Mouse (Mus musculus): Measurements from ENCODE around the gene Zfp985.
"Not testable (repeated sequence)": the region's sequence is repeated elsewhere in the genome, so short reads cannot be mapped to it uniquely, and the experiment has no call there.

Zfp985 gene

DNA sequence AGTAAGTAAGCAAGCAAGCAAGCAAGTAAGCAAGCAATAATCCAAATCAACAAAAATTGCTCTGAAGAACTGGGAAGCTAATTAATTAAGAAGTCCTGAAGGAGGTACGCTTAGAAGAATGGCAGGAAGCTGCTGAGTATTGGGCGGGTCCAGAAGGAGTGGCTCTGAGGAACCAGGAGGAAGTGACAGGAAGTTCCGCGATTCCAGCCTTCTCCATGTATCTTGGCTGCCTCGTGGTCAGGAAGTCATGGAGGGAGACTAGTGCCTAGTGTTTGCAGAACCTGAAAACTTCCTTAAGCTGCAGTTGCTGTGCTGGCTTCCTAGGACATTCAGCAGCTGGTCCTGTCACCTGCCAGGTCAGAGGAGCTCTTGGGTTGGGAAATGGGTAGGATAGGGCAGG is at the start of gene Zfp985:
Gene Zfp985, plus strand, starts transcription at position 207 of the 400 bp plus-strand sequence.
- DNase-seq (ENCODE audit: low read depth, low spot score) = not testable (repeated sequence)

DNA sequence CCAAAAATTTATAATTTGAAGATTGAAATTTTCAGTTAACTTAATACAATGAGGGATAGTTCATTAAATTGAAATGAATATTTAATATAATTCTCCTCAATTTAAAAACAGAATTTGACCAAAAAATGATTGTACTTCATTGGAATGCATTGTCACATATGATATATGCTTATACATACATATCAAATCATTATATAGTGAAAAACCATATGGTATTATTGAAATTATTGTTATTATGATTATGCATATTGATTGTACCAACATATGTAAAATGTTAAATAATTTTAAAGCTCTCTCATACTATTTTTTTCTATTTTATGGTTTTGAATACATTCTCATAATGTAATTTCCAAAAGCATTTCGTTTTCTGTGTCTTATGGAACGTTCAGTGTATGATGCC is 43.9 kb upstream of the Zfp985 start:
- DNase-seq (ENCODE audit: low read depth, low spot score) = no peak

DNA sequence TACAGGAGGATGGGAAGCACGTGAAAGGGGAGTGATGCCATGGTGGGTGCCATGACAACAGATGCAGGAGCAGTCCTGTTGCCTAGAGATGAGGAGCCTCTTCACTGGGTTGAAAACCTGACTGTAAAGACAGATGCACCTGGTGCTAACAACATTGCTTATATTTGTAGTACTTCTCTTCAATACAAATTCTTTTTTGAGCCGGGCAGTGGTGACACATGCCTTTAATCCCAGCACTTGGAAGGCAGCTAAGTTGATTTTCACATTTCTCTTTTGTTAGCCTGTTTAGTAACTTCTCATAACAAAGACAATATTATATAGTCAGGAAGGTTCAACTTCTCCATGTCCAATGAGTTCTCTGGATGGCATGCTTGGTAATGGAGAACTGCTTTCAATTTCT is 34.1 kb upstream of the Zfp985 start:
- no peak for DNase-seq (ENCODE audit: low read depth, low spot score)

DNA sequence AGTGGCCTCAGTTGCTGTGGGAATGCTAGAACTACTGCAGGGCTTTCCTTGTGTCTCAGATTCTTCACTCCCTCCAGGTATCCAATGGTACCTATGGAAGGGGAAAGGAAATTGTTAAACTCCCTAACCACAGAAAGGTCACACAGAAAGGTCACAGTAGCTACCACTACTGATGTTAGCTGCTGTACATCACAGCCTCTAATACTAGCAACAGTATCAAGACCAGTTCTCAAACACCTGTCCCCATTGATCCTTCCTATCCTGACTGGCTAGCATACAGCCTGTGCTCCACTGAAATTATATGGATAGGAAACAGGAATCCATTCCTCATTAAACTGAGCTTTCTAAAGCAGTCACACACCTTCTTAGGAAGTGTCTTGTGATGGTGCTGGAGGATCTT is 33.0 kb upstream of the Zfp985 start:
- DNase-seq (ENCODE audit: low read depth, low spot score) = no peak

DNA sequence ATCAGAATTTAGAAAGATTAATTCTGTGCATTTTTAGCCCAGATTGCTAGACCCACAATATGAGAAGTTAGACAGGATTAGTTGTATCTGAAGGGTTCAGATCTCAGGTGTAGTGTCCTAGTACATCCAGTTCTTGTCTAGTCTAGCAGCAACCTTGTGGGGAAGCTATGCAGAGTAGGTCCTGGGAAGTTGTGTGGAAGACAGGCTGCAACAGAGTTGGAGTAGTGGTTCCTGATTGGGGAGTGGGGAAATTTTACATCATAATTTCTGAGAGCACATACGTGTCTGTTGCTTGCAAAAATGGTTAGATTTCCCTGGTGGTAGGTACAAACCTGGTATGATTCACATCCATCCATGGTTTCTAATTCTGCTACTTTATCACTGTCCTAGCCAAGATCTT is 28.0 kb upstream of the Zfp985 start:
- no peak for DNase-seq (ENCODE audit: low read depth, low spot score)

DNA sequence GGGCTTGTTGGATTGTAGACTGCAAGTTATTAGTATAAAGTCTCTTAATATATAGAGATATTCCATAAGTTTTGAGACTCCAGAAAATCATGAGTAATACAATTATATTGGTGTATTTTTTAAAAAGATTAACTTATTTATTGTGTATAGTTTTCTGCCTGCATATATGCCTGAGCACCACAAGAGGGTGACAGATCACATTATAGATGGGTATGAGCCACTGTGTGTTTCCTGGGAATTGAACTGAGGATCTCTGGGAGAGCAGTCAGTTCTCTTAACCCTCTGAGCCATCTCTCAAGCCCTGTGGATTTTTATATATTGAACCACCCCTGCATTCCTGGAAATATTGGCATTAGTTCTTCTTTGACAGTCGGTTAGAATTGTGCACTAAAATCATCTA is 22.7 kb upstream of the Zfp985 start:
- DNase-seq (ENCODE audit: low read depth, low spot score) = no peak

DNA sequence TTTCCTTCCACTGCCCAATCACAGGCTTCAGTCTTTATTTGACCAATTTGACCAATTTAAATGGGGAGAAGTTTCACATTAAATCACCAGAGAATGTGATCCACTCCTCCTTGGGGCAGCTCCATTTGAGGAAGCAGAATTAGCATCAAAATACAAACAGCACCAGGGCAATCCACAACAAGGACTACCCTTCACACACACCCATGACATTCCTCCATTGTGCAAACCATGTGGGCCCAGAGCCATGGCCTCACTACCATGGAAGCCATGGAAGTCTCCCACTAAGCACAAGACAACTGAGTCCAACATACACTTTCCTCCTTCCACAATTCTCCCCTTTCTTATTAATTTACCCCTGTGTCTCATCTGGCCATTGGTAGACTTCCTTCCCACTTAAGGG is 17.2 kb upstream of the Zfp985 start:
- not testable (repeated sequence) for DNase-seq (ENCODE audit: low read depth, low spot score)

DNA sequence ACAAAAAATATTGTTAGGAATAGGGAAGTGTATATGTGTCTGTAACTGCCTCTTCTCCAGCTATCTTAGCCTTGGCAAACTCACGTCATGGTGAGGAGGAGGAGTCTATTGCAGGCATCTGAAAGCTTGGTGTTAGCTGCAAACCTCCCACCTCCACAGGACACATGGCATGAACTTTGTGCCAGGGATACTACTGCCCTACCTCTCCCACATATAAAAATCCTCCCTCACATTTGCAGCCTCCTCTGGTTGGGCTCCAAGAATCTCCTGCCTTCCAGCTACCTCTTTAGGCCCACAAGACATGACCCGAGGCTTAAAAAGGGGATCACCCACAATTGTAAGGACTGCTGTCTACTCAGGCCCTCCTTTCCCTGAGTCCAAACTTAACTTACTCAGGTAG is 15.4 kb upstream of the Zfp985 start:
- no peak for DNase-seq (ENCODE audit: low read depth, low spot score)

DNA sequence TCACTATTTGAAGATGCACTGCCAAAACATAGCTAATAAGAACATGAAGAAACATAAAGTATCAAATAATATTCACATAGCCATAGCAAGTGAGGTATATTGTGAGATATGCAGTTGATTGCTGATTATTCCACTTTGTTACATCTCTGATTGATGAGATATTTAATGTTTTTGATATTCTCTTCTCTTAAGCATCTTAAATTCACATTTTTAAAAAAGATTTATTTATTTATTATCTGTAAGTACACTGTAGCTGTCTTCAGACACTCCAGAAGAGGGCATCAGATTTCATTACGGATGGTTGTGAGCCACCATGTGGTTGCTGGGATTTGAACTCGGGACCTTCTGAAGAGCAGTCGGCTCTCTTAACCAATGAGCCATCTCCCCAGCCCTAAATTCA is 13.2 kb upstream of the Zfp985 start, which contains the start of gene Gm16503:
Gene Gm16503, plus strand, starts transcription at position 301 of the 400 bp plus-strand sequence.
- DNase-seq (ENCODE audit: low read depth, low spot score) = not testable (repeated sequence)

DNA sequence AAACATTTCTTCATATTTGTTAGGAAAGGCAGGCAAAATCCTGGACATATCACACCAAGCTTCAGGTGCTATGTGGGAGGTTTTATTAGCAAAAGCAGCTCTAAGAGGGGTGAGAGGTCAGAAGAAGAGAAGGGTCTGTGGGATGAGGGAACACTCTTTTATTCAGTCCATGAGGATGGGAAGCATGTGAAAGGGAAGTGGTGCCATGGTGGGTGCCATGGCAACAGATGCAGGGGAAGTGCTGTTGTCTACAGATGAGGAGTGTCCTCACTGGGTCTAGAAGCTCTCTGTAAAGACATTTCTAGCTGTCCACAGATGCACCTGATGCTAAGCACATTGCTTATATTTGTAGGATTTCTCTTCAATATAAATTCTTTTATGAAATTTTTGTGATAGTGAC is 12.0 kb upstream of the Zfp985 start:
- no peak for DNase-seq (ENCODE audit: low read depth, low spot score)

DNA sequence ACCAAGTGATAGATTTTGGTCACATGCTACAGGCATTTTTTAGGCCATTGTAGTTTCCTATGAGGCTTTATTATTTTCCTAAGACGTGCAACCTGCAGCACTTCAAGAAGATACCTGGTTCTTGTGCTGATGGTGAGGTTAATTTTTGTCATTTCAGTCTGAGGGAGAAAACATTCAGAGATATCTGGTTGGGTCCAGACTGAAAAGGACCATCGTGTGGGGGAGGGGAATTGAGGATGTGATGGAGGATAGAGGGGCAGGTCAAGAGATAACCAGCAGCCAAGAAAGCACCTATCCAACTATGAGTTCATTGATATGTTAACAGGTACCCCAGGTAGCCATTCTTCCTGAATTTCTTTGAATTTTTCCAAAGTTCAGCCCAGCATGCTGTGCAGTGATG is 1.3 kb downstream of the Zfp985 start:
- not testable (repeated sequence) for DNase-seq (ENCODE audit: low read depth, low spot score)

DNA sequence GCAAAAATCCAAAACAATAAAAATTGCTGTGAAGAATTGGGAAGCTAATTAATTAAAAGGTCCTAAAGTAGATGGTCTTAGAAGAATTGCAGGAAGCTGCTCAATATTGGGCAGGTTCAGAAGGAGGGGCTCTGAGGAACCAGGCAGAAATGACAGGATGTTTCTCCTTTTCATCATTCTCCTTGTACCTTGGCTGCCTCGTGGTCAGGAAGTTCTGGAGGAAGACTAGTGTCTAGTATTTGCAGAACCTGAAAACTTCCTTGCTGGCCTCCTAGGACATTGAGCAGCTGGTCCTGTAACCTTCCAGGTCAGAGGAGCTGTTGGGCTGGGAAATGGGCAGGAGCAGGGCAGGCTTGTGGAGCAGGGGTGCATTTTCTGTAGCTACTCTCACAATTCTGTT is 3.8 kb downstream of the Zfp985 start:
- DNase-seq (ENCODE audit: low read depth, low spot score) = not testable (repeated sequence)

DNA sequence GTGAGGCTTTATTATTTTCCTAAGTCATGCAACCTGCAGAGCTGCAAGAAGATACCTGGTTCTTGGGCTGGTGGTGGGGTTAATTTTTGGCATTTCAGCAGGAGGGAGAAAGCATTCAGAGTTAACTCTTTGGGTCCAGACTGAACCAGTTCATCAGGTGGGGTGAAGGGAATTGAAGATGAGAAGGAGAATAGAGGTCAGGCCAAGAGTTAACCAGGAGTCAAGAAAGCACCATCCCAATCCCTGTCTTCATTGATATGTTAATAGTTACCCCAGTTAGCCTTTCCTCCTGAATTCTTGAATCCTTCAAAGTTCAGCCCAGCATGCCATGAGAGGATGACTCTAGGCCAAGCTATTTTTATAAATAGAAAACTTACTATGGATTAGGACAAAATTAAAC is 4.9 kb downstream of the Zfp985 start:
- DNase-seq (ENCODE audit: low read depth, low spot score) = not testable (repeated sequence)

DNA sequence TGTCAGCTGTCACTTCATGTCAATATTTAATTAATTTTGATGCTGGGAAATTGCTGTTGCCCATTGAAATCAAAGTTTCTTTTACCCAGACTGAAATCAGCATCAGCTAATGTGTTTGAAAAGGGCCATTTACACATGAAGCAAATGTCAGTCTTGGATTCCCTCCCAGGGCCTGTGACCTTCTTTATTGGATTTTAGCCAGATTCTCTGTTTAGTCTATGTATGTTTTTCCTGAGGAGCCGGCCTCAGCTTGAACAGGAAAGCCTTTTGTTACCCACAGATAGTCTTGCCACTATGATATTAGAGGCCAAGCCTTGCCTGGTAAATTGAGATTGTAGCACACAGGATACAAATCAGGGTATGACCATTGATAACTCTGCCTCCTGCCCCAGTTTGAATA is 6.0 kb downstream of the Zfp985 start:
- DNase-seq (ENCODE audit: low read depth, low spot score) = peak; percentile 1

DNA sequence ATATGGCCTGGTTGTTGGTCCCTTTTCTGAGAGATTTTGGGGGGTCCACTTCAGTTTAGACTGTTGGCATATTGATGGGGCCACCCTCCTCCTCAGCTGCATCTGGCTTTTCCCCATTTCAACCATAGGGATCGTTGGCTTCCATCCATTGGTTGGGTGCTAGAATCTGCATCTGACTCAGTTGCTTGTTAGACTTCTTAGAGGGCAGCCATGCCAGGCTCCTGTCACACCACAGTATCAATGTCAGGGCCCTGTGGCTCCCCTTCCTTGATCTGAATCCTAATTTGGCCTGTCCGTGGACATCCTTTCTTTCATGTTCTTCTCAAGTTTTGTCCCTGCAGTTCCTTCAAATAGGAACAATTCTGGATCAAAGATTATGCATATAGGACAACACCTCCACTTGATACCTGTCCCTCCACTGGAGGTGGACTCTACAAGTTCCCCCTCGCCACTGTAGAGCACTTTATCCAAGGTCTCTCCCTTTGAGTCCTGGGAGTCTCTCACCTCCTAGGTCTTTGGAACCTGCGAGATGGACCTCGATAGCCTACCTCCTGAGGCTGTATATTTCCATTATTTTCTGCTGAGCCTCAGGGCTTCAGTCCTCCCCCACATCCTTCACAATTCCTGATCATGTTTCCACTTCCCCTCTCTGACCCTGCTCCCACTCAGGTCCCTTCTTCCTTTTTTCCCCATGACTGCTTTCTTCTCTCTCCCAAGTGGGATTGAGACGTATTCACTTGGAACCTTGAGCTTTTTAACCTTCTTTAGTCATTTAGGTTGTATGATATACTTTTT is 12.5 kb downstream of the Zfp985 start:
- no peak for DNase-seq (ENCODE audit: low read depth, low spot score)

DNA sequence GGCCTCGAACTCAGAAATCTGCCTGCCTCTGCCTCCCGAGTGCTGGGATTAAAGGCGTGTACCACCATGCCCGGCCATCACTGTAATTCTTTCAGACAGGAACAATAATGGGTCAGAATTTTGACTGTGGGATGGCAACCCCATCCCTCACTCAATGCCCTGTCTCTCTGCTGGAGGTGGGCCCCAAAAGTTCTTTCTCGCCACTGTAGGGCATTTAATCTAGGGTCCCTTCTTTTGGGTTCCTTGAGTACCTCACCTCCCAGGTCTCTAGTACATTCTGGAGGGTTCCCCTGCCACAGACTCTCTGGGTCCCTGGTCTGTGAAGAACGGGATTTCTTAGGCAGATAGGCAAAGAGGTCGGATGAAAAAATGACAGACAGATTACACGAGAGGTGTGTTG is 18.1 kb downstream of the Zfp985 start:
- not testable (repeated sequence) for DNase-seq (ENCODE audit: low read depth, low spot score)

DNA sequence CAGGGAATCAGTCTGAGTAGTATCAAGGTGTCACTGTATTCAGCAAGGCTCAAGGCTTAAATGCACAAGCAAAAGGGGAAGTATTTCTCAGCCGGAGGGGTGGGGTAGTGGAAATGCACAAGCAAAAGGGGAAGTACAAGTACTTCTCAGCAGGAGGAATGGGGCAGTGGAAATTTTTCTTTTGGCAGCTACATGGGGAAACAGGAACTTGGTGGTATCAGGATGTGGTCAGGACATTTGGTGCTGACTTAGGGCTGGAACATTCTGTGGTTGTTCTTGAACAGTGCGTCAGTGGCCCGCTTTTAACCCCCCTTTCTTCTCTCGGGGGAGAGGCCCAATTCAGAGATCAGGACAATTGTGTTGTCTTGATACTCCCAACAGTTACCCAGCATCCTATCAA is 26.3 kb downstream of the Zfp985 start:
- not testable (repeated sequence) for DNase-seq (ENCODE audit: low read depth, low spot score)

DNA sequence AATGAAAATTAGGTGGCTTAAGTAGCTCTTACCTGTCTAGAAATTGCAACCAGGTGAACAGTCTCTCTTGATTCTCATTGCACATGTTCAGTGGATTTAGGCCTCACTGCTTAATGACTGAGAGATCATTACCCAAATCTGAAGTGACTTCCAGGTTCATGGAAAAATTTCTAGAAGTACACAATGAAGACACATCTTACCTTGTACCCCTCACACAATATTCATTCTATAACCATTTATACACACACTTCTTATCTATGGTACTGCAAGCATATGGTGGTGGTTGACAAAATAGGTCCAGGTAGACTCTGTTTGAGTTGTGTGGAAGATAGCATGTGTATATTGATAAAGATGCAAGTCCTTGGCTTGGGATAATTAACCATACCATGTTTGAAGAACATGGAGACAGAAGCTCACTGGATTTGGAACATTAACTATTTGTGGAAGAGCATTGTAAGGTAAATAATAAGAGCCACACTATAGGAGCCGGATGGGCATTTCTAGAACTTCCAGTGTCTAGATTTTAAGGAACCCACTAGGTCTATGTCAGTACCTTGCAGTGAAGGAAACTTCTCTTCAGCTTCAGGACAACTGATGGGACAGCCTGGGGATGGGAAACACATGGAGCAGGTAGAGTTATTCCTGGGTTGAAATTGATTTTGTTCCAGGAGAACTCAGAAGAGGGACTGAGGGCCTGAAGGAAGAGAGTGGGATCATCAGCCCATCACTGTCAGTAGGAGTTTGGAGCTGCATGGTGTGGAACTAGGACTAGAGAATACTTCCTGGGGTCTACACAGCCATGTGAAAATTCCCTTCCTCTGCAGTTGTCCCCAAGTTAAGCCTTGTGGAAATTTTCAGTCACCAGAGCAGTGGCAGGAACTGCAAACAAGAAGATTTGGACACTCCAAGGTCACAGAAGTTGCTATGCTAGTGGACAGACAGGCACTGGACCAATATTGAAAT is 33.7 kb downstream of the Zfp985 start:
- DNase-seq (ENCODE audit: low read depth, low spot score) = no peak

DNA sequence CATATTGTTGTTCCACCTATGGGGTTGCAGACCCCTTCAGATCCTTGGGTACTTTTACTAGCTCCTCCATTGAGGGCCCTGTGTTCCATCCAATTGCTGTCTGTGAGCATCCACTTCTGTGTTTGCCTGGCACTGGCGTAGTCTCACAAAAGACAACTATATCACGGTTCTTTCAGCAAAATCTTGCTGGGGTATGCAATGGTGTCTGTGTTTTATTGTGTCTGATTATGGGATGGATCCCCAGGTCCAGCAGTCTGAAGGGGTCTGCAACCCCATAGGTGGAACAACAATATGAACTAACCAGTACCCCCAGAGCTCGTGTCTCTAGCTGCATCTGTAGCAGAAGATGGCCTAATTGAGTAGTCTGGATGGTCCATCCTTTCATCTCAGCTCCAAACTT is 41.6 kb downstream of the Zfp985 start:
- DNase-seq (ENCODE audit: low read depth, low spot score) = not testable (repeated sequence)

DNA sequence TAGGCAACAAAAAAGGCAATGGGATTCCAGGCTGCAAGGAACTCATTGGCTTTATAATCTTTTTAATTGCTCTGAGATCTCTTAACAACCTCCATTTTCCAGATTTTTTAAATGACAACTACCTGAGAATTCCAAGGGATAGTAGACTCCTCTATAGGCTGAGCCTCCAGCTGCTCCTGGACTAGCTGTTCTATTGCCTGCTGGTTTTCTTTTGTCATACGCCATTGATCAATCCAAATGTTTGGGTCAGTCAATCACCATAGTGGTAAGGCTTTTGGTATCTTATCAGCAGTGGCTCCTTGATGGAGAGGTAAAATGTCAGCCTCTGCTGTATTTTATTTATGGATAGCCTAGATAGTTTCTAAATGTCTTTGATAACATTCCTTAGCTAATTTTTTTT is 44.6 kb downstream of the Zfp985 start:
- no peak for DNase-seq (ENCODE audit: low read depth, low spot score)

DNA sequence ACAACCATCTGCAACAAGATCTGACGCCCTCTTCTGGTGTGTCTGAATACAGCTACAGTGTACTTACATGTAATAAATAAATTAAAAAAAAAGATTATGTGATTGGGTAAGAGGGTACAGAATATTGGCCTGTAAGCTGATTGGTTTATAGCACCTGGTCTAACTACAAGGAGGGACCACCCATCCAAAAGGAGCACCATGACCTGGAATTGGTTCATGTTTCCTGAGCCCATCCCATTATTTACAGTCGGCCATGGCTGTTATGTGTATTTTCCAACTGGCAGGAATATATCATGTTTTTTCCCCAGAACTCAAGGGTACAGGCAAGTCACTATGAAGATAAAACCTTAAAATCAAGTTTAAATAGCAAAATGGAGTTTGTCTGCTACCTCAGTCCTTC is 45.8 kb downstream of the Zfp985 start:
- no peak for DNase-seq (ENCODE audit: low read depth, low spot score)

DNA sequence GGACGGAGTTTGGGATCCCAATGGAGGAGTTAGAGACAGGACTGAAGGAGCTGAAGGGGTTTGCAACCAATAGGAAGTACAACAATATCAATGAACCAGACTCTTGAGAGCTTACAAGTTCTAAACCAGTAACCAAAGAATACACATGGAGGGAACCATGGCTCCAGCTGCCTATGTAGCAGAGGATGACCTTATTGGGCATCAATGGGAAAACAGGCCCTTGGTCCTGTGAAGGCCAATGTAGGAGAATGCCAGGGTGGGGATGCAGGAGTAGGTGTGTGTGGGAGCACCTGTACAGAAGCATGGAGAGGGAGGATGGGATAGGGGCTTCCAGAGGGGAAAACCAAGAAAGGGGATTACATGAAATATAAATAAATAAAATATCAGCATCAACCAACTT is 48.8 kb downstream of the Zfp985 start:
- no peak for DNase-seq (ENCODE audit: low read depth, low spot score)

DNA sequence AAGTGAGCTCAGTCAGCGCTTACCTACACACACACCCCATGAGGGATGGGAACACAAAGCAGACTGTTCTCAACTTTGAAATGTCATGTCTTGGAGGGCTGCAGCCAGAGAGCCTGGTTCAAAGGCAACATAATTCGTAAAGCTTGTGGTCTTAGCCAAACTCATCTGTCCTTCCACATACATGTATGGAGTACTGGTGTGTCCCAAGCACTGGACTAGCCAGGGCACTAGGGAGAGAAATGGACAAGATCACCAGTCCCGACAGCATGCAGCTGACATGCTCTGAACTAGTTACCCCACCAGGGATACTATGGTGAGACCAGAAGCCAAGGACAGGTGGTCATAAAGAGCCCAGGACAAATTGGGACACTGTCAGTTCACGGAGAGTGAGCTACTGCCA is 50.7 kb downstream of the Zfp985 start:
- no peak for DNase-seq (ENCODE audit: low read depth, low spot score)
